ENCODE assay signal across 10 mouse cellular contexts in genomic region chr19:9073776-9074411, GRCm38 (mm10). TPM values are rescaled to one million over a fixed set of nuclear protein-coding genes. Genes with fewer than 3 reads are reported as not detected.
DNase-seq lines count a peak whose midpoint lies in the region; ATAC-seq and TF ChIP-seq lines count a peak whose summit lies in the region.
"Had no signal": no experiment of that assay in that cellular context is flagged by ENCODE, and none has a peak within 500 bp of the region (broad histone marks: within the 10 kb centered on the region; RNA-seq: fewer than 3 reads in every experiment).

No protein-coding gene starts in this region.

- no peaks in the 10 kb centered on the region for H3K27me3 ChIP-seq in E14TG2a.4 (ENCODE audit: insufficient read depth, low read length)
- no peaks in the 10 kb centered on the region for H3K27me3 ChIP-seq in limb, embryonic 10.5 days (ENCODE audit: low read depth, poor library complexity, severe bottlenecking)
- H3K27me3 ChIP-seq in midbrain, embryonic 14.5 days (ENCODE audit: control insufficient read depth, insufficient read depth, low read length) = no peaks in the 10 kb centered on the region

- TF ChIP-seq CTCF in E14TG2a.4 (conservative IDR thresholded peaks at IDR 0.05; ENCODE audit: low read length) = no peak

- H3K4me3 ChIP-seq in E14TG2a.4 (replicated peaks; ENCODE audit: low read length) = peak overlapping the region; percentile 24
- H3K4me3 ChIP-seq in limb, embryonic 10.5 days = no peak overlapping the region
- no peak overlapping the region for H3K4me3 ChIP-seq in midbrain, embryonic 14.5 days (replicated peaks; ENCODE audit: low read depth, low read length)

- H3K4me2 ChIP-seq in midbrain, embryonic 14.5 days (ENCODE audit: low read length) = no peak overlapping the region

- 77% methylated on average over 12 of the region's 12 CpGs for WGBS in limb, embryonic 10.5 days
- WGBS in midbrain, embryonic 14.5 days = 84% methylated on average over 12 of the region's 12 CpGs

- no peaks in the 10 kb centered on the region for H3K9me3 ChIP-seq in E14TG2a.4 (ENCODE audit: low read length)
- no peaks in the 10 kb centered on the region for H3K9me3 ChIP-seq in limb, embryonic 10.5 days (replicated peaks)
- no peaks in the 10 kb centered on the region for H3K9me3 ChIP-seq in midbrain, embryonic 14.5 days (ENCODE audit: control insufficient read depth, low read length)

- no peak for ATAC-seq in midbrain, embryonic 14.5 days (ENCODE audit: low FRiP score, low TSS enrichment)
- ATAC-seq in erythroblast, adult 5-6 weeks (replicated peaks; ENCODE audit: low FRiP score, poor library complexity, severe bottlenecking) = no peak

- peak; percentile 38 to 59 for DNase-seq in adrenal gland, adult (ENCODE audit: inconsistent age in 2 of 2, low spot score in 1 of 2)
- DNase-seq in adrenal gland, postnatal 14 days = no peak
- DNase-seq in heart, adult 9 months (ENCODE audit: low spot score in 2 of 2) = peak; percentile 63 to 78
- DNase-seq in kidney, postnatal 10 days = peak; percentile 36
- DNase-seq in limb, embryonic 10.5 days (ENCODE audit: low spot score) = no peak
- DNase-seq in midbrain, embryonic 14.5 days = no peak
- DNase-seq: liver had no signal

- no peak overlapping the region for H3K9ac ChIP-seq in midbrain, embryonic 14.5 days (replicated peaks; ENCODE audit: low read length)

- H3K4me1 ChIP-seq in E14TG2a.4 (replicated peaks; ENCODE audit: low read depth, low read length) = peaks cover 63% of the 10 kb centered on the region
- H3K4me1 ChIP-seq in limb, embryonic 10.5 days = peaks cover 6% of the 10 kb centered on the region; the same call in 1 of the 2 replicates
- no peaks in the 10 kb centered on the region for H3K4me1 ChIP-seq in midbrain, embryonic 14.5 days (ENCODE audit: control insufficient read depth, insufficient read depth, low read length)

- no peaks in the 10 kb centered on the region for H3K36me3 ChIP-seq in E14TG2a.4 (ENCODE audit: insufficient read depth, low read length)
- no peaks in the 10 kb centered on the region for H3K36me3 ChIP-seq in limb, embryonic 10.5 days
- no peaks in the 10 kb centered on the region for H3K36me3 ChIP-seq in midbrain, embryonic 14.5 days (ENCODE audit: control insufficient read depth, insufficient read depth, low read length)

- H3K27ac ChIP-seq in limb, embryonic 10.5 days = no peak overlapping the region
- no peak overlapping the region for H3K27ac ChIP-seq in midbrain, embryonic 14.5 days (replicated peaks; ENCODE audit: low read depth, low read length)

RNA-seq across cellular contexts. Expression of gene Scgb1a1, which starts 13.9 kb away (rescaled TPM):
- 4.4 TPM in 1 of 2 replicates, not detected in the other for total RNA-seq in adrenal gland, postnatal 14 days (2021)
- not detected in 2 replicates for polyA plus RNA-seq in limb, embryonic 10.5 days (2016; fragmentation: Nextera tagmentation; extraction: Ambion mirVana)
- not detected in 2 replicates for polyA plus RNA-seq in midbrain, embryonic 14.5 days (2014; fragmentation: Nextera tagmentation; extraction: Ambion mirVana)
- not detected in 2 replicates for total RNA-seq in erythroblast, adult 5-6 weeks (2015; ENCODE audit: low replicate concordance)
- not detected in 2 replicates for total RNA-seq in erythroblast, adult 5-6 weeks (2017; ENCODE audit: low replicate concordance)
- total RNA-seq: adrenal gland, adult 18-20 months had no signal

Comparison
In these comparisons a context has a peak if more than half of its experiments do, and no peak if none do; other contexts are left out.
1. DNase-seq: peak in adrenal gland, adult (2 of 2), heart, adult 9 months (2 of 2) and kidney, postnatal 10 days (single experiment); none in adrenal gland, postnatal 14 days (single experiment), limb, embryonic 10.5 days (single experiment) and midbrain, embryonic 14.5 days (single experiment).